Mouse (Mus musculus) hindlimb bud, embryonic 11.5 days (tissue): Measurements from ENCODE around the gene Rpl31.

Experiments
- DNase-seq: peaks from one replicate; pipeline ENCODE4 v3.0.0-alpha.2; 2012; ENCODE audit warnings: low read depth, low spot score; ENCODE audit errors: extremely low spot score

The Rpl31 gene

DNA sequence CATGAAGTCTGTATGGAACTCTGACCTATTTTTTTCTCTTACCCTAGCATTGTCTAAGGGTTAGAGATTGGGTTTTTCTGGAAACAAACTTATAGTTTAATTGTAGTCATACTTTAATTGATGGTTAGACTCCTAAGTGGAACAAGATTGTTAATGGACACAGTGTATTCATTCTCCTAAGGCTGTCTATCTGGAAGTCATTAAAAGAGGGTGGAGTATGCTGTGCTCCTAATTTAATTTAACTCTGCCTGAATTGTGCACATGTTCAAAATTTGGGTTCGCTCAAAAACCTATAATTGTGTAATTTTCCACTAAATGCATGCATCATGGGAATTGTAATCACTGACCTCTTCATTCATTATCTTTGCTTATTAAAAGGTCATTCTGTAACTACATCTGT lies 2.1 kb upstream of the Rpl31 start:
- DNase-seq = no peak

DNA sequence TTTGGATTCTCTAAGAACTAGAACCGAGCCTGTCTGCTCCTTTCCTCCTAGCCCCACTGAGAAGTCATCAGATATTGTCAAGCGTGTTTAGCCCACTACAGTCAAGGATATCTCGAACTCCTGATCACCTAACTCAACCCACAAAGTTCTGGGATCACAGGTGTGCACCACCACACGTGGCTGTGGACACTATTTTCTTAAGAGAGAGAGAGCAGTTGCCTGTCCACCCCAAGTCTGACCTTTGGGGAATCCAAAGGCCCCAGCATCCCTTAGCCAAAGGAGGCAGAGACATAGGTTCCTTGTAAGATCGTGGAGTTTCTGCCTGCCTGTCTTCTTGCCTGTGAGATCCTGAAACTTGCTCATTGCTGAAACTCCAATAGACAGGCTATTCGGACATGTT lies 597 bp upstream of the Rpl31 start:
- DNase-seq = no peak

DNA sequence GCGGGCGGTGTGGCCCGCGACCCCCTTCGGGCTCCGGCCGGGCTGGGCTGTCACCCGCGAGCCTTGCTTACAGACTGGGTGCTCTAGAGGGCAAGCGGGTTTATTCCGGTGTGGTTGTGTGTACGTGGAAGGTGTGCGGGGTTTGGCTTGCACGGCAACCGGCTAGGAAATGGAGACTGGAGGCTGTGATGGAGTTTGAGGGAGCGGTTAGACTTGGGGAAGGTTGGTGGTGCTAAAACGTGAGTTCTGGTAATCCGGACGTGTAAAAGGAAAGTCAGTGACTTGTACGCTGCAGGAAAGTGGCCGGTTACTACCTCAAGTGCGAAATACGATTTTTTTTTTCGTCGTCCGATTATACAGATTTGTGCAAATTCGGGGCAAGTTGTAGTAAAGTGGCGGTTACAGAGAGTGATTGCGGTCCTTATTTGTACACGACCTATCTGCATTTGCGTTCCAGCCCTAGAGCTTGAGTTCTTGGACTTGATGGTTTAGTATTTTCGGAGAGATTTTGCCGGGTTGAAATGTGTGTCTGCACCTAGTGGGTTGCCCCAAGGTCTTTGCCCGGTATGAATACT lies 712 bp downstream of the Rpl31 start:
- no peak for DNase-seq

DNA sequence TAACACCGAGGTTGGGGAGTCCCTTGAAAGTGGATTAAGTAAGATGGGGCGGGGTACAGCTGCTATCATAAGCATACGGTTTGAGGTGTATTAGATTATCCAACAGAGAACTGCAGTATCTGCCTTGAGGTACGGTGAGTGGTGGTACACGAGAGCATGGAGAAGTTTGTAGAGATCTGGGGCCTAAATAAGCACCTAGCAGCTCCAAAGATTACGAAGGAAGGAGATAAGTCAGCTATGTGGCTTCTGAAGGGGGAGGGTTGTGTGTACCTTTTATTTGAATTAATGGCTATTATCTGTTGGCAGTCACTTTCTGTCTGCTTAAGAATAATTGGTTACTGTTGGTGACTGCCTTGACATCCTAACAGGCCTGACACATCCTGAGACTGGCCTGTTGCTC lies 2.8 kb downstream of the Rpl31 start:
- DNase-seq = no peak

DNA sequence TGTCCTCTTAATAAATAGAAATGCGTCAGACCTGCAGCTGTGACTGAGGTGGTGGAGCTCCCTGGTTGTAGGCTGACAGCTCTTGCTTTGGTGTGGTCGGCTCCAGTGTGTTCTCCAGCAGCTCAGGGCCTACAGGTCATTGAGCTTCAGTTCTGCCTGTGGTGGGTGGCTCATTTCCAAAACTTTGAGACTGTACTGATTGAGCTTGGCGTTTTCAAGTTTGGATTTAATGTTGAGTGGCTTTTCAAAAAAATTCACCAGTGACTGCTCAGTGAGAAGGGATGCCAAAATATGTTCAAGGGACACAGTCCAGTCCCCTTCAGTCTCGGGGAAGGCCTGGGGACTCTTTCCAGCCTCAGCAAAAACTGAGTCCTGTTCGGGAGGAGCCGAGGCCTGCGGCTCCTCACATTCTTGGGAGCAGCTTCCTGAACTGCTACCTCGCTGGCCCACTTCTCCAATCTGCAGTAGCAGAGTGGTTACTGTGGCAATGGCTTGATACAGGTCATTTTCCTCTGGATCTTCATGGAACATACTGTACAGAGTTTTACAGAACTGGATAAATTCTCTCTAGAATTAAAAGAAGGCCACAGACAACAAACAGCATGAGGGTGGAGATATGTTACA lies 4.7 kb downstream of the Rpl31 start:
- no peak for DNase-seq

DNA sequence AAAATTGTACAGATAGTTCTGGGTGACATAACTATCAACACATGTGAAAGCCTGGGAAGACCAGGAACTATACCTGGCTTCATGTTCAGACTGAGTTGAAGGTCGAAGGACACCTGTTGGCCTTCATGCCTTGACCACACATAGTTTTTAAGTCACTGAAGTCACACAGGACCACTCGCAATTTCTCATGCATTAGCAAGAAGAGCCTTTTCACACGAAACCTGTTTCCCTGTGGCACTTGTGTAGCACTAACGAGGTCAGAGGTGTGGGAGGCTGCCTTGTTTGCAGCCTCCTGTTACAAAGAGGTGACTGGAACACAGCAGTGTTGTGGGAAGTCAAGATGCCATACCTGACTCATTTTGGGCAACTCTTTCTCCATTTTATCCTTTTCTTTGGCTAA lies 5.7 kb downstream of the Rpl31 start:
- no peak for DNase-seq

DNA sequence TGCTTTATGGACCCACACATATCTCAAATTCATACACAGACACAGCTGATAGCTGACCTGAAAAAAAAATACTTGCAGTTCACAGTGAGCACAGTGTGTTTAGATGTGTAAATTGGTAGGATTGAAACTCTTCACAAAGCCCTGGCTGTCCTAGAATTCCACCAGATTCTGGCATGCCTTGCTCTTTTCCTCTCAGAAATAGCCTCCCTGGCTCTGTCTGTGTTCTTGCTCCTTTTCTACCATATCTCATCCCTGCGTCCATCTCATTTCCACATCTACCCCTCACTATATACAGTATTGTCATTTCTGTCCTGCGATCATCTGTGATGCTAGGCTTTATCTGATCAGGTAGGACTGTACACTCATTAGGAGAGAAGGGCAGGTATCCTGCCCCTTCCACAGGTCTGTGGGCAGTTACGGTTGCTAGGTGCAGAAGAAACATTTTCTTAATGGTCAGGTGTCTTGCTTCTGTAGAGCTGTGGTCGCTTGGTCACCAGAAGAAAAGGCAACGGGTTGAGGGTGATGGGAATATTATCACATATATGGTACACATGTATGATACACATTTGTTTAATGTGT lies 6.7 kb downstream of the Rpl31 start:
- DNase-seq = no peak

DNA sequence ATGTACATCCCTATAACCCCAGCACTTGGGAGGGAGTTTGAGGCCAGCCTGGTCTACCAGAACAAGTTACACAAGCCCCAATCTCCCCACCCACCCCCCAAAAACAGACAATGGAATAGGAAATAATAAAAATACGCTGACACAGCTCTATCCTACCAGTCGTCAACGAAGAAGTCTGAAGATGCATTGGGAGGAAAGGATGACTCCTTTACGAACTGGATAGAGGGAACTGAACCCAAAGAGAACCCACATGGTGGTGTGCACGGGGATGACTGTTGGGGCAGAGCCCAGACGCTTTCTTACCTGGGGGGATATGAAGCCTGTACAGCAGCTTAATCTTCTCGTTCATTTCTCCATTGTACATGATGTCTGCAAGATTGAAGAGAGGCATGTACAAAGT lies 8.5 kb downstream of the Rpl31 start:
- no peak for DNase-seq

DNA sequence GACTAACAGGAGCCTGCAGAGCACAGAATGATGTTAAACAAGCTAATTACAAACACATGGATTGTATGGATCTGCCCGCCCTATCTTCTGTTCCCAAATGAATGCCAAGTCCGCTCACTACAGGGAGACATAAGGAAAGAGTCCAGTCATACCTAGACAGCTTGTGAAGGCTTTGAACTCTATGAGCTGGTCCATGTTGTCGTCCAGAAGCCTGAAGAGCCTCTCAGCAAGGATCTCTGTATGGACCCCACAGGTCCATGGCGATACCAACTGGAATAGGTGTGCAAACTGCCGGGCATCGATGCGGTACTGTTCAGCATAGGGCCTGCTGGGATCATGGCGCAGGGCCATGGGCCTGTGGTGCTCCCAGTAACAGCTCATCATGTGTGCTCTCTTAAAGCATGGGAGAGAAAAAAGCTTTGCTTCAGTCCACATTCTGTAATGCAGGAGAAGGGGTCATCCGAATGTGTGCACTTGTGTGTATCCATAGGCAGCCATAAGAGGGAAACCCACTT lies 9.1 kb downstream of the Rpl31 start:
- DNase-seq = no peak

DNA sequence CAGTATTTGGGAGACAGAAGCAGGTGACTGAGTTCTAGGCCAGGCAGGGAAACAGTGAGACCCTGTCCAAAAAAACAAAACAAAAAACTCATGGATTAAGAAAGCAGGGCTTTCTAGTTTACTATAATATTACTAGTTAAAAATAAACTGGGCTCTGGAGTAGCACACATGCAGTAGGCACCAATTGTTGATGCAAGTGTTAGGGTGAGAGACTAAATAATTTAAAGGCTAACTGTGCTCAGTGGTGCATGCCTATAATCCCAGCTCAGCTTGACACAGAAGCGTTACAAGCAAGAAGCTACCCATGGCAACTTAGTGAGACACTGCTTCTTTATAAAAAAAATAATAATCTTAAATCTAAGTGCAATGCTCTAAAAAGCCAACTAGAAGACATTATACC lies 10.9 kb downstream of the Rpl31 start:
- DNase-seq = no peak

DNA sequence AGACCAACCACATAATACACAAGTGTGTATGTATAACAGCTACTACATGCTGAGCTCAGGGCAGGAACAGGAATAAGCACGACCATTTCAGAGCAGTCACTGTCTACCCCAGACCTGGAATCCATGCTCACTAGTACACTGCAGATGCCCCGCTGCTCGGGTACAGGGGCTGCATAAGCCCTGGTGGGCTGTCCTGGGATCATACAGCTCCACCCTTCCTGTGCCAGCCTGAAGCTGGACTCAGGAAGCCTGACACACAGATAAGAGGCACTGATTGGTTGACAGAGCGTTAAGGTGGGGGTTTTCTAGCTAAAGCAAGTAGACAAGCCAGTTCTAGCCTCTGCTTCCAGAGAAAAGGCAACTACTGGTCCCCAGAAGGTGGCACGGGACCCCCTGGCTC lies 11.4 kb downstream of the Rpl31 start:
- DNase-seq = no peak

DNA sequence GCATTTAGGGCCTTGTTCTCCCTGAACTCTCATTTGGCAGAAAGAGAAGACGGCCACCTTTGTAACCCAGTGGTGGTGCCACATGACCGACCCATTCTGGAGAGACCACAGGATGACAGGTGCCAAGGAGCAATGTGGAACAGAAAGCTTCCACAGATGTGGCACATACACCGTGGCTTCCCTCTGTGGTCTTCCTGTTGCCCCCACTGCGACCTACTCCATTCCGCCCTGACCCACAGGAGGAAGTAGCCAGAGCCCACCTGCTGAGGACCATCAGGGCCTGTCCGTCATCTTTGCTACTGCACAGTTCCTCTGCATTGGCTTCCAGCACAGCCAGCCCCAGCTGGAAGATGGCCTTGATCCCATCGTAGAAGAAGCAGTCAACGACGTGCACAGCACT lies 13.4 kb downstream of the Rpl31 start:
- DNase-seq = no peak

DNA sequence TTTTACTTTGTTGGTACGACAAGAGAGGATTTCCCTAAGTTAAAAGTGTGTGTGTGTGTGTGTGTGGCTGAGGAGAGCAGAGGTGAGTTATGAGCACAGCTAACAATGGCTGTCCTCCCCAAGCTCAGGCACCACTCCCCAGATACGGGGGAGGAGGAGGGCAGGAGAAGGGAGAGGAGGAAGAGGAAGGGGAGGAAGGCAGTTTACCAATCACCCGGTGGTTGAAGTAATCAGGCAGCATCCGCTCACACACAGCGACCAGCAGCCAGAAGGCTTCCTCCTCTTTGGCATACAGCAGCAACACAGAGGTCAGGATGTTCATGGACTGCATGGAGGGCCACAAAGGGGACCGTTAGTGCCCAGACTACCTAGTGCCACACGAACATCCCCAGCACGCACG lies 17.3 kb downstream of the Rpl31 start:
- no peak for DNase-seq

DNA sequence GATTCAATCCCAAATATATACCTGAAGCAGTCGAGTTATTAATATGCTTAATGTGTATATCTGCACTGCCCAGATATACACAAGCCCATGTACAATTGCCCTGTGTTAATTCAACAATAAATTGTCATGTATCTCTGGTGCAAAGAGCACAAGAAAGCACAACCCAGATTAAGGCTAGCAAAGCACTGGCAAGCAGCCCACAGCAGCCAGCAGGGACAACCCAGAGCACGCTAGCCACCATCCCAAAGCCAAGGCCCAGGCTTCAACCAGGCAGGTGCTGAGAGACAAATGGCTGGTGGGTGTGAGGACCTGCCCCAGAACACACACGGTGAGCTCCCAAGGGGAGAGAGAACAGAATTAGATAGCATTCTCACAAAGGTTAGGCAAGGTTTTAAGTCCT lies 18.8 kb downstream of the Rpl31 start:
- DNase-seq = no peak

DNA sequence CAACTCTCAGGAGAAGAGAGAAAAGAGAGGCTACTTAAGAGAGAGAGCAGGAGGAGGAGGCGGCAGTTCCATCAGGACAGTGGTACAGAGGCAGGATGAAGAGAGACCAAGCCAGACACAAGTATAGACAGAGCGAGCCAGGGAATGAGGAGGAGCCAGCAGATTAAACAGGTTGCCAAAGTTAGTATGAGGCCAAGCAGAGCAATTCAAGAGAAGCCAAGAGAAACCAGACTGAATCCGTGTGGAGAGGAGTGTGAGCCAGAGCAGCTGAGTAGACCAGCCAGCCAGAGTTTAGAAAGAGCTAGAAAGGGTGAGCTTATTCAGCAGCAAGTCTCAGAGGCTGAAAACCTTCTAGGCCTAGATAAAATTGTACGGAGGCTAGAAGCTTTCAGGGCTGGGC lies 19.9 kb downstream of the Rpl31 start:
- no peak for DNase-seq

DNA sequence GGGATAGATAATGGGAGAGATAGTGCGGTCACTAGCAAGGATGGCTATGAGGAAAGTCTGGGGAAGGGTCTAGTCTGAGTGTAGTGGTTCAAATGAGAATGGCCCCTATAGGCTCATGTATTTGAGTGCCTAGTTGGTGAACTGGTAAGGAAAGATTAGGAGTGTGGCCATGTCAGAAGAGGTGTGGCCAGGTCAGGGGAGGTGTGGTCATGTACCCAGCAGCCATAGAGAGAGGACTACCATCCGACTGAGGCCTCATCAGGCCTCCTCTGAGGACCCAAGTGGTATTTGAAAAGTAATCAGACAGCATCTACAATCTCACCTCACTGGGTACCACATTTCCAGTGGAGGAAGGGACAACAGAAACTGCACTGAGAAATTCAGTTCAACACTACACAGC lies 20.5 kb downstream of the Rpl31 start:
- DNase-seq = no peak

DNA sequence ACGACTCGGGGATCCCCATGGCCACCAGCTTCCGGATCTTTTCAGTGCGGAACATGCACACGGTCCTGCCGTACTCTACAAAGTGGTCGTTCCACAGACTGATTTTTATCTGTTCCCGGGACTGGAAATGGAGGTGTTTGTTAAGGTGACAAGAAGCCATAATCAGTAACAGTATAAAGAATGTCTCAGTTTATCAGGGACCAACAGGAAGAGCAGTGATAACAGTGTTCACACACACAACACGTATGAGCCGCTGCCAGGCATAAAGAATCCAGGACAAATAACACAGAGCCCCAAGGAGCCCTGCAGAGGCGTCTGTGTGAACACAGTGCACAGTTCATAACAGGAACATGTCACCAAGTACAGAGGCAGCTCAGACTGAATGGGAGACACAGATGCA lies 21.7 kb downstream of the Rpl31 start:
- DNase-seq = no peak

DNA sequence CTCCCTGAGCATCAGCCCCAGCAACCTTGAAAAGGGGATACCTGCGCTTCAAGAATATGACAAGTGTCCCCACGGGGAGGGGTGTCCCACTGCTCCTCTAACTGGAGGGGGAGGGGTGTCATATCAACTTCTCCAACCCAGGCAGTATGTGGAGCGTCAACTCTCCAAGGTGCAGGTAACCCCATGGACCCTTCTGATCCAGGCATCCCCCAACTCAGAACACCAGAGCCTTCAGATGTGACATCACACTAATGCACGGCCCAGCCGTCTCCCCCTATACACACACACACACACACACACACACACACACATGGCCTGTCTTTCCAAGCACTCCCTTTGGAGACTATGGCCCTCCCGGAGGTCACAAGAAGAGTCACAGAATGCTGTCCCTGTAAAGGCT lies 24.0 kb downstream of the Rpl31 start:
- no peak for DNase-seq

DNA sequence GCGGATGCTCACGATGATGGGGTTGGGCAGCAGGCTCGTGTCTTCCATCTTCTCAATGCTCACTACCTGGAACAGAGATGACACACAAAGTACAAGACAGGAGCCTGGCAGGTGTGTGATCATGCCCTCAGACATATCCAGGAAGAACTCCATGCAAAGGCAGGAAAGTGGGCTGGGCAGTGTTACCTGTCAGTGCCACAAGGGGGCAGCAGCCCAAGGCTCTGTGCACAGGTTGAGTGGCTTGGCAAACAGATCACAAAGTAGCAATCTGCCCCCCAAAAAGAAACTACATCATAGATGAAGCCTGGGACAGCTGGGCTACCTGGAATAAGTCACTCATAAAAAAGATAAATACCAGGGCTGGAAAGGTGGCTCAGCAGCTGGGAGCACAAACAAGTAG lies 24.5 kb downstream of the Rpl31 start:
- no peak for DNase-seq

DNA sequence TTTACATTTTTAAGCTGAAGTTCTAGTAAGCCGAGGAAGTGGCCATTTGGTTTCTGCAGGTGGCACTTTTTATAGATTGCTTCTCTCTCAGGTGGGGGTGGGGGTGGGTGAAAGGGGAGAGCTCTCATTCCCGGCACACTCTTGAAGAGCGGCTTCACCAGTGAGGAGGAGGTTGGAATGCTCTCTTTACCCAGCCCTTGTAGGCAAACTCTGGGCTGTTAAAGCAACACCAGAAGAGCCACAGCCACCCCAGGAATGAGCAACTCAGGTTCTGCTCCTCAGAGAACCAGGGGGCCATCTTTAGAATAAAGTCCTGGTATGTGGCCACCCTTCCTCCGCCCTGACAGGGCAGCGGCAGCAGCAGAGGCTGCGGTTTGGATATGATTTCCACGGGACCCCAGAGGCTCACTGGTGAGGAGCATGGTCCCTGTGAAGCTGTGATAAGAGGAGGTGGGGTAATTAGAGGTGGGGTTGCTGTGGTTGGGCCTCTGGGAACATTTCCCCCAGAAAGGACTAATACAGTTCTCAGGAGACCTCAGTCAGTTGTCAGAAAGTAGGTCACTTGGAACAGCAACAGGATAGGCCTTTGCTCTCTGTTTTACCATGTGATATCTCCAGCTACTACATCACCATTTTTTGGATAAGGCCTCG lies 25.7 kb downstream of the Rpl31 start:
- no peak for DNase-seq

DNA sequence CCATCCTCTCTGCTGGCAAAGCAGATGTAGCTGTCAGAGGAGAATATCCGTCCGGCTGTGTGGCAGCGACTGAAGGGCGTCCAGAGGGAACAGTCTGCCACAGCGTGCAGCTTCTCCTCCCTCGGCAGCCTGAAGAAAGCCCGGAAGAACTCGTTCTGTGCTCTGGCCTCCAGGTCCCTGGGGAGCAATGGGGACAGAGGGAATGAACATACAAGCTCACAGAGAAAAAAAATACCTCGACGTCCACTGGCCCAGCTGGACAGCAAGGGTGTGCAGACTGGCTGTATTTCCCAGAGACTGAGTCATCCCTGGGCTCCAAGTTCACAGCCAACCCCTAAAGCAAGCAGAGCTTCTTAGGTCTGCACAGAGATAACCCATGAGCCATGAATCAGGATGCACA lies 26.5 kb downstream of the Rpl31 start:
- DNase-seq = no peak

DNA sequence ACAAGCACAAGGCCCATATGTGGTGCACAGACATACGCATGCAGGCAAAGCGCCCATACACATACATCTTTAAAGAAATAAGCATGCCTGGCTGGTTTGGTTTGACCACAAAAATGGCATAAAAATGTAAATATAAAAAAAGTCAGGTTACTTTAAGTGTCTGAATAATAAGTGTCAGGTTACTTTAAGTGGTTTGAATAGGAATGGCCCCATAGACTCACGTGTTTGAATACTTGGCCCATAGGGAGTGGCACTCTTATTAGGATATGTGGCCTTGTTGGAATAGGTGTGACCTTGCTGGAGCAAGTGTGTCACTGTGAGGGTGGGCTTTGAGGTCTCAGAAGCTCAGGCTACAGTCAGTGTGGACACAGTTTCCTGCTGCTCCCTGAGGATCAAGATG lies 27.0 kb downstream of the Rpl31 start:
- DNase-seq = no peak
